Mouse (Mus musculus) small intestine, adult 2 months (tissue): Measurements from ENCODE around the gene Qprt. TPM values are rescaled to one million over a fixed set of nuclear protein-coding genes. Genes with fewer than 3 reads are reported as not detected.
A peak's percentile ranks its signal among the peaks of the same experiment; 100 is the strongest.

Experiments used
- H3K27ac ChIP-seq: fragments of 200-500 bp; 2 replicates; pipeline ENCODE4 v1.5.1; 2012; ENCODE audit warnings: low read depth, low read length, control low read depth, inconsistent platforms; ENCODE audit not compliant: insufficient read depth
- H3K27me3 ChIP-seq: fragments of 200-500 bp; 2 replicates; pipeline ENCODE4 v1.6.1; 2012; ENCODE audit warnings: mild to moderate bottlenecking, moderate library complexity, low read length, inconsistent platforms; ENCODE audit not compliant: control insufficient read depth, insufficient read depth
- H3K36me3 ChIP-seq: fragments of 200-500 bp; 2 replicates; pipeline ENCODE4 v1.6.1; 2012; ENCODE audit warnings: mild to moderate bottlenecking, low read length, control low read depth, inconsistent platforms; ENCODE audit not compliant: control insufficient read depth, insufficient read depth
- H3K4me1 ChIP-seq: fragments of 200-500 bp; 2 replicates; pipeline ENCODE4 v1.6.1; 2012; ENCODE audit warnings: low read length, inconsistent platforms, mixed read lengths; ENCODE audit not compliant: control insufficient read depth, insufficient read depth, insufficient read length
- H3K4me3 ChIP-seq: fragments of 200-500 bp; 2 replicates; pipeline ENCODE4 v1.5.1; 2012; ENCODE audit warnings: low read depth, mild to moderate bottlenecking, control low read depth, inconsistent platforms, low read length, moderate library complexity
- CTCF ChIP-seq: fragments of 200-500 bp; IDR thresholded peaks from 2 replicates; pipeline ENCODE4 v1.5.1; 2012; ENCODE audit warnings: low read depth, mild to moderate bottlenecking, control low read depth, inconsistent platforms, low read length, moderate library complexity, mixed read lengths; ENCODE audit not compliant: insufficient replicate concordance, insufficient read length; ENCODE audit errors: extremely low read depth
- POLR2A ChIP-seq: fragments of 200-500 bp; IDR thresholded peaks from 2 replicates; pipeline ENCODE4 v1.6.1; 2012; ENCODE audit warnings: low read depth, mild to moderate bottlenecking, control low read depth, inconsistent platforms, low read length, moderate library complexity
- WGBS: fragments of 180-500 bp; shearing (Covaris S2); methylation state at CpG from one replicate; pipeline ENCODE4 v1.1.7; 2018; 5-methylcytosine and 5-hydroxymethylcytosine counted together
- polyA plus RNA-seq: library from polyadenylated mRNA; depleted of rRNA; stranded (reverse); fragments of >200 nt; gene quantifications from 2 replicates; pipeline ENCODE4 v1.2.3, GENCODE M21; 2012

Gene Qprt
- polyA plus RNA-seq, 1 experiment, result 1.7 TPM

DNA sequence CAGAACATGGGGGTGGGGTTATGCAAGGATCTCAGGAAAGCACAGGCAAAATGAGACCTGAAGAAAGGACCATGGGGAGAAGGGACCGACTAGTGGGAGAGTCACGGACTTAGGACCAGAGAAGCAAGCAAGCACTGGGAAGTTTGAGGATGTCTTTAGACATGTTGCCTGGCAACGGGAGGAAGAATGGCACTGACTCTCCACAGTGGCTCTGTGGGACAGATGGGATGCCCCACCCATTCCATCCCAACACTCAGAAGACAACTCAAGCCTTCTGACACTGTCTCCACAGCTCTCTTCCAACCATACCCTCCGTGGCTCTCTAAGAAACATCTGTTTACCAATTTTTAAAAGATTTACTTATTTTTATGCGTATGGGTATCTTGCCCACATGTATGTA, 11.1 kb upstream of the Qprt start:
- TF ChIP-seq CTCF (no peak), POLR2A (no peak)
- Histone ChIP-seq H3K27me3 (no peaks in the 10 kb centered on the region), H3K4me3 (no peak overlapping the region), H3K4me1 (peaks cover 3% of the 10 kb centered on the region; the same call in 1 of the 2 replicates), H3K36me3 (no peaks in the 10 kb centered on the region), H3K27ac (no peak overlapping the region)
- 62% methylated on average over 5 of the region's 5 CpGs for WGBS

DNA sequence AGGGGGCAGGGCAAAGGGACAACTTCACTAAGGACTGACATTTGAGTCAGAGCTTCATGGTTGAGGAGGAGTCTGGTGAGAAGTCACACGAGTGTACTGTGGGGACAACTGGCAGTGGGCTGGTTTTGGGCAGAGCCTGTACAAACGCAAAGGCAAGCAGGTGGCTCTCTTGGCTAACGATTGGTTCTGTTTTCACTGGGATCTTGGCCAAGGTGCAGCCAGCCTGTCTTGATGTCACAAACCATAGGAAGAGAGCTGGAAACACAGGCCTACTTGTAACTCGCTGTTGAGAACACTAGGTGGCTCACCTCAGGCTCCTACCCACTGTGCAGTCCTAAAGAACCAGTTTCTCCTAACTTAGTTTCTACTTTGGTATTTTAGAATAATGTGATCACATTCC, 7.6 kb upstream of the Qprt start:
- H3K4me1 ChIP-seq, result peaks cover 3% of the 10 kb centered on the region; the same call in 1 of the 2 replicates
- no peak for TF ChIP-seq POLR2A
- peak; percentile 45; the same call in 1 of the 2 replicates for TF ChIP-seq CTCF
- no peak overlapping the region for H3K27ac ChIP-seq
- H3K4me3 ChIP-seq, result no peak overlapping the region
- no peaks in the 10 kb centered on the region for H3K36me3 ChIP-seq
- H3K27me3 ChIP-seq, result no peaks in the 10 kb centered on the region
- WGBS, result 3% methylated on average over 4 of the region's 4 CpGs

DNA sequence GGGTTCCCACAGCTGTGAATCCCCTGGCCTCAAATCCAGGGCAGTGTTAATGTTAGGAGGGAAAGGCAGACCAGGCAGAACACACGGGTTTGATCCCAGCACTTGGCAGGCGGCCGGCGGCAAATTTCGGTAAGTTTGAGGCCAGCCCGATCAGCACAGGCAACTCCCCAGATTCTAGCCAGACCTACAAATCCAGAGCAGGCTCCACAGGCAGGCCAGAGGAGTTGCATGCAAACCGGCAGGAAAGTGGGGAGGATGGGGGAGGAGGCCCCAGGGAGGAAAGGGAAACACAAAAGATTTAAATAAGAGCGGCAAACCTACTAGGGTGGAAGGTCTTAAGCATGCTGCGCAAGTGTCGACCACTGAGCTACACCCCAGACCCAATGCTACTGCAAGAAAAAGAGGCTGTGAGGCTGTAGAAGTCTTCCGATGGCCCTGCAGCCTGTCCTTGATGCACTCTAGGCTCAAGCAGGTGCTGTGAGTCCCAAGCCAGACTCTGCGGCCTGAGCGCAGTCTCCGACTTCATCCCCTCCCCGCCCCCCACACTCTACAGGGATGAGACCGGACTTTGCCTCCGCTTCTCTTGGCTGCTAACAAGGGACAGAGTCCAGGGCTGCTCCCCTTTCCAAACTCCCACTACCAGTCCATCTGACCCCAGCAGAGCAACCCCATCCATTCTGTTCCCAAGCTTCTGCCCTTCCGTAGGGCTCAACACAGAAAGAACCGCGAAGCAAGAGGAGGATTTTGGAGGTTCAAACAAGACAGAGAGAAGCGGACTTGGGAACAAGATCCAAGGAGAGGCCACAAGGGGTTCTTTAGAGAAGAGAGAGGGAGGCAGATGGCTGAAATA, 740 bp downstream of the Qprt start:
- no peak overlapping the region for H3K27ac ChIP-seq
- H3K27me3 ChIP-seq, result no peaks in the 10 kb centered on the region
- no peaks in the 10 kb centered on the region for H3K36me3 ChIP-seq
- H3K4me1 ChIP-seq, result peaks cover 24% of the 10 kb centered on the region
- TF ChIP-seq POLR2A (no peak), CTCF (no peak)
- WGBS, result 43% methylated on average over 21 of the region's 21 CpGs
- H3K4me3 ChIP-seq, result no peak overlapping the region

DNA sequence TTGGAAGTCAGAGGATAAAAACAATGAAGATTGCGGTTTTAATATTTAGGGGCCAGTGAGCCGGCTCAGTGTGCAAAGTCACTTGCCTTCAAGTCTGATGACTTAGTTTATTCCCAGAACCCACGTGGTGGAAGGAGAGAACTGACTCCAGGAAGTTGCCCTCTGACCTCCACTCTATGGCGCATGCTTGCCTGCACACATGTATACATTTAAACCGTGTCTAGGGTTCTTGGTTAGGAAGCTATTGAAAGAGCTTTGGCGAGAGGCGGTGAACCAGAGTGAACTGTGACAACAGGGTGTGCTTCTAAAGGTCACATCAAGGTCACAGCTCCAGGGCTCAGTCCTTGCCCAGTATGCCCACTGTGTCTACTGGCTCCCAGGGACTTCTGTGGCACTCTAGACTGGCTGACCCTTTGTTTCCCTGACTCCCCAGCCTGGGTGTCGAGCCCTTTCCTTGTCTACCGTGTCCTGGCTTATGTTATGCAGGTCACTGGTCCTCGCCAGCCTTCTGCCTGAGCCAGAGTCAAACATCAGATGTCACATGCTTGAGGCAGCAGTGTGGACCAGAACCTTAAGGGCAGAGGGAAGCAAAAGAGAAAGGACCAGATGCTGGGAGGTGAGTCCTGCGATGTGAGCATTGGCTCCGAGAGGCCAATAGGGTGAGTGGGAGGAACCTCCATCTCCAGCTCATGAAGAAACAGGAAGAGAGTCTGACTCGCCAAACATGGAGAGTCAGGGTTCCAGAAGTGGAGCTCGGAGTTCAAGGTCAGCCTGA, 3.2 kb downstream of the Qprt start:
- Histone ChIP-seq H3K36me3 (no peaks in the 10 kb centered on the region), H3K4me3 (no peak overlapping the region), H3K4me1 (peaks cover 29% of the 10 kb centered on the region), H3K27me3 (no peaks in the 10 kb centered on the region), H3K27ac (no peak overlapping the region)
- no peak for TF ChIP-seq CTCF
- TF ChIP-seq POLR2A, result no peak
- WGBS, result 65% methylated on average over 14 of the region's 14 CpGs

DNA sequence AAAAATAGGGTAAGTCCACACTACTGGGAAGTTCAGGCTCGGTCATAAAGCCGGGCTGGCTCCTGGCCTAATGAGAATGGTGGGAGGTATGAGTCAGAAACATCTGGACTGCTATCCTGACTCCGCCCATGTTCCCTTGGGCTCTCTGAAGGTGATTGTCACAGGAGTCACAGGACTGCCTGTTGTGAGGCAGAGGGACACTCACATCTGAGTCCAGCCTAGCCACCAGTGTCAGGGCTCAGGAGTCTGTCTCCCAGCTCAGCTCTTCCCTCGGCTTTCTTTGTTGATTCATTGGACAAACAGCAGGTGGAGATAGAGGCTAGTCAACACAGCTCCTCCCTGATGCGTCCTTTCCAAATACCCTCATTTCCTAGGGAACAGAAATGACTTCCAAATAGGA, 4.1 kb downstream of the Qprt start:
- no peaks in the 10 kb centered on the region for H3K36me3 ChIP-seq
- H3K27ac ChIP-seq, result peak overlapping the region; percentile 1
- H3K4me3 ChIP-seq, result no peak overlapping the region
- peaks cover 32% of the 10 kb centered on the region for H3K4me1 ChIP-seq
- H3K27me3 ChIP-seq, result no peaks in the 10 kb centered on the region
- TF ChIP-seq POLR2A (no peak; the same call in 1 of the 2 replicates), CTCF (no peak)
- 11% methylated on average over 5 of the region's 5 CpGs for WGBS

DNA sequence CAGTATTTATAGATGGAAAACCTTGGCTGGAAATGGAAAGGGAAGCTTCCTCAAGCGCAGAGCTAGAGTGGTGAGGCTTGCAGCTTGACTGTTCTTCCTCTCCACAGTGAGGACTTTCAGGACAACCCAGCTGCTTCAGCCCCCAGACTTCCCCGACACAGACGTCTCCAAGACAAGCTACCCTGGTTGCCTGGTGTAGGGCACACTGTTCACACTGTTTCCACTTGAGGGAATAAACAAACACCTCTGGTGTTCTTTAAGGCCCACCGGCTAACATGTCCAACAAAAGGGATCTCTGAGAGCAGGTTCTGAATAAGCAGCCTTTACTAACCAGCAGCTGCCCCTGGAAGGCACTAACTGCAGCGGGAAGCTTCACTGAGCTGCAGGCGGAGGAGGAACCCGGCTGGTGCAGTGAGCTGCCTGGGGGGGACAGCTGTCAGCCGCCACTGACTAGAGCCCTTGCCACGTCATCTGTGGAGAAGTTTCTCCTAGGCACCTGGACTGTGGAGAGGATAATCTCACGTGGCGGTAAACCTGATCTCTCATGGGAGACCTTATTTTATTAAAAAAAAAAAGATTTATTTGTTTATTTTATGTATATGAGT, 5.6 kb downstream of the Qprt start:
- peaks cover 28% of the 10 kb centered on the region for H3K4me1 ChIP-seq
- TF ChIP-seq POLR2A (no peak), CTCF (no peak)
- H3K4me3 ChIP-seq, result no peak overlapping the region
- H3K27ac ChIP-seq, result no peak overlapping the region
- no peaks in the 10 kb centered on the region for H3K36me3 ChIP-seq
- WGBS, result 75% methylated on average over 11 of the region's 11 CpGs
- no peaks in the 10 kb centered on the region for H3K27me3 ChIP-seq
